ENCODE assay signal across 13 mouse cellular contexts in genomic region chr5:76016086-76016485, GRCm38 (mm10). TPM values are rescaled to one million over a fixed set of nuclear protein-coding genes. Genes with fewer than 3 reads are reported as not detected.
DNase-seq lines count a peak whose midpoint lies in the region; ATAC-seq and TF ChIP-seq lines count a peak whose summit lies in the region.
"Had no signal": no experiment of that assay in that cellular context is flagged by ENCODE, and none has a peak within 500 bp of the region (broad histone marks: within the 10 kb centered on the region; RNA-seq: fewer than 3 reads in every experiment).

No protein-coding gene starts in this region.

- no peaks in the 10 kb centered on the region for H3K9me3 ChIP-seq in heart, embryonic 12.5 days (replicated peaks)
- no peaks in the 10 kb centered on the region for H3K9me3 ChIP-seq in kidney, embryonic 14.5 days (ENCODE audit: control insufficient read depth, low read length)
- no peaks in the 10 kb centered on the region for H3K9me3 ChIP-seq in hindbrain, embryonic 16.5 days (ENCODE audit: control insufficient read depth, low read length)

- H3K36me3 ChIP-seq in heart, embryonic 12.5 days: no peaks in the 10 kb centered on the region
- H3K36me3 ChIP-seq in testis, adult 2 months (ENCODE audit: control insufficient read depth, insufficient read depth, low read length): no peaks in the 10 kb centered on the region
- no peaks in the 10 kb centered on the region for H3K36me3 ChIP-seq in kidney, embryonic 14.5 days (ENCODE audit: control insufficient read depth, insufficient read depth, low read length)
- no peaks in the 10 kb centered on the region for H3K36me3 ChIP-seq in hindbrain, embryonic 16.5 days (ENCODE audit: control insufficient read depth, insufficient read depth, low read length)

- H3K27me3 ChIP-seq in heart, embryonic 12.5 days (replicated peaks): no peaks in the 10 kb centered on the region
- no peaks in the 10 kb centered on the region for H3K27me3 ChIP-seq in testis, adult 2 months (ENCODE audit: control insufficient read depth, insufficient read depth, low read length)
- no peaks in the 10 kb centered on the region for H3K27me3 ChIP-seq in kidney, embryonic 14.5 days (ENCODE audit: control insufficient read depth, insufficient read depth, low read length)
- H3K27me3 ChIP-seq in hindbrain, embryonic 16.5 days (replicated peaks; ENCODE audit: control insufficient read depth, insufficient read depth, low read length): no peaks in the 10 kb centered on the region

- WGBS in heart, embryonic 12.5 days: 45% methylated on average over 8 of the region's 8 CpGs
- WGBS in kidney, embryonic 14.5 days: 22% methylated on average over 8 of the region's 8 CpGs
- WGBS in hindbrain, embryonic 16.5 days: 80% methylated on average over 8 of the region's 8 CpGs

- ATAC-seq in heart, embryonic 12.5 days (ENCODE audit: insufficient number of reproducible peaks, low FRiP score): no peak
- ATAC-seq in kidney, embryonic 14.5 days (ENCODE audit: low FRiP score, low TSS enrichment): no peak
- no peak for ATAC-seq in hindbrain, embryonic 16.5 days
- ATAC-seq: forebrain, embryonic 14.5 days; inflammation-experienced regulatory T-cells, adult 6 months had no signal

- H3K4me3 ChIP-seq in heart, embryonic 12.5 days: no peak overlapping the region
- peak overlapping the region; percentile 25 for H3K4me3 ChIP-seq in testis, adult 2 months (ENCODE audit: control insufficient read depth, low read depth, low read length)
- H3K4me3 ChIP-seq in kidney, embryonic 14.5 days (ENCODE audit: low read length): no peak overlapping the region
- no peak overlapping the region for H3K4me3 ChIP-seq in hindbrain, embryonic 16.5 days (ENCODE audit: low read length)

- intact Hi-C loops in left cerebral cortex, postnatal 10 days (cut with DNase I): no loop called here

- H3K9ac ChIP-seq in heart, embryonic 12.5 days: no peak overlapping the region
- no peak overlapping the region for H3K9ac ChIP-seq in kidney, embryonic 14.5 days (ENCODE audit: low read depth, low read length)
- no peak overlapping the region for H3K9ac ChIP-seq in hindbrain, embryonic 16.5 days (ENCODE audit: low read depth, low read length)

- H3K4me1 ChIP-seq in heart, embryonic 12.5 days (replicated peaks): peaks cover 4% of the 10 kb centered on the region
- H3K4me1 ChIP-seq in testis, adult 2 months (ENCODE audit: control insufficient read depth, insufficient read depth, low read length): peaks cover 6% of the 10 kb centered on the region
- H3K4me1 ChIP-seq in kidney, embryonic 14.5 days (ENCODE audit: control insufficient read depth, insufficient read depth, low read length): no peaks in the 10 kb centered on the region
- no peaks in the 10 kb centered on the region for H3K4me1 ChIP-seq in hindbrain, embryonic 16.5 days (ENCODE audit: control insufficient read depth, insufficient read depth, low read depth, low read length)

- TF ChIP-seq POLR2A in testis, adult 2 months (IDR thresholded peaks at IDR 0.05; ENCODE audit: control insufficient read depth, low read depth, low read length): no peak

- H3K4me2 ChIP-seq in heart, embryonic 12.5 days: no peak overlapping the region
- 0 out of 2 replicates have a peak overlapping the region, but pooled peaks have one; percentile 6 for H3K4me2 ChIP-seq in kidney, embryonic 14.5 days (replicated peaks; ENCODE audit: low read depth, low read length)
- H3K4me2 ChIP-seq in hindbrain, embryonic 16.5 days (ENCODE audit: low read length): no peak overlapping the region
- H3K4me2 ChIP-seq: midbrain, embryonic 11.5 days had no signal

- TF ChIP-seq CTCF in testis, adult 2 months (IDR thresholded peaks at IDR 0.05; ENCODE audit: control insufficient read depth, insufficient read depth, insufficient replicate concordance, low read depth, low read length): no peak

- no peak overlapping the region for H3K27ac ChIP-seq in heart, embryonic 12.5 days (ENCODE audit: poor library complexity, severe bottlenecking)
- H3K27ac ChIP-seq in testis, adult 2 months (ENCODE audit: control insufficient read depth, insufficient read depth, low read depth, low read length): no peak overlapping the region
- no peak overlapping the region for H3K27ac ChIP-seq in kidney, embryonic 14.5 days (ENCODE audit: low read depth, low read length)
- H3K27ac ChIP-seq in hindbrain, embryonic 16.5 days (ENCODE audit: low read depth, low read length): no peak overlapping the region

- peak; percentile 41 for DNase-seq in heart, adult 8-10 months (ENCODE audit: low spot score)
- DNase-seq in testis, postnatal 14 days (ENCODE audit: low spot score): no peak
- DNase-seq in left cerebral cortex, postnatal 10 days (ENCODE audit: extremely low spot score in 1 of 2, low spot score in 2 of 2): no peak
- DNase-seq in layer of hippocampus, postnatal 25 days (ENCODE audit: extremely low spot score in 1 of 2, low spot score in 1 of 2): no peak
- DNase-seq: cerebellum, adult 2 months; thymus, adult 18-20 months had no signal

RNA-seq across cellular contexts. Expression of gene Kdr, which starts 37.8 kb away (rescaled TPM):
- total RNA-seq in heart, adult 8-10 months (2022): 10 to 100 TPM; 62.5 to 87.5 (median 77.7) TPM
- 48.0 and 48.6 TPM in 2 replicates for polyA plus RNA-seq in heart, embryonic 12.5 days (2016; fragmentation: Nextera tagmentation; extraction: Ambion mirVana)
- polyA plus RNA-seq in testis, adult 2 months (2012; rRNA removed): 1.2 and 1.3 TPM in 2 replicates
- polyA plus RNA-seq in kidney, embryonic 14.5 days (2014; fragmentation: Nextera tagmentation; extraction: Ambion mirVana): 18.4 and 39.5 TPM in 2 replicates
- total RNA-seq in left cerebral cortex, postnatal 10 days (2021): 10 to 100 TPM; 22.5 to 26.4 TPM
- 10 to 100 TPM in 1 of 2 experiments, 1 to 10 TPM in 1; 8.0 to 11.7 TPM for total RNA-seq in layer of hippocampus, postnatal 25 days (2021)
- polyA plus RNA-seq in hindbrain, embryonic 16.5 days (2015; fragmentation: Nextera tagmentation; extraction: Ambion mirVana): 21.7 and 28.6 TPM in 2 replicates
